Comparison of ENCODE assay signal across 14 mouse cellular contexts in the genomic region with DNA sequence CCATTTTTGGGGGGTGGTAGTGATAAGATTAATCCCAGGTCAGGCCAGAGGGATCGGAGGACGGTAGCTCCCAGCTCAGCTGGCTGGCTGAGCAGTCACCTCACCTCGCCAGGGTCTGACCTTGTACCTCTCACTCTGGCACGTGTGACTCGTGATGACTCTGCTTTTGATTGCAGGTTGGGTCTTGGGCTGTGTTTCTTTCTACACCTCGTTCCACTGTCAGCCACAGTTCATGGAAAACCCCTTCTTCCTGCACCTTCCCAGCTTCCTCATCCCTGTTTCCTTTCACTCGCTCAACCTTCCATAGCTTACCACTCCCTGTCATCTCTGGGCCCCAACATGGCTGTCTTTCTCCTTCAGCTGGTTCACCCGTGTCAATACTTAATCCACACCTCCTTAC.
"Had no signal": no experiment of that assay in that cellular context is flagged by ENCODE, and none has a peak within 500 bp of the region (broad histone marks: within the 10 kb centered on the region; RNA-seq: fewer than 3 reads in every experiment).

No protein-coding gene starts in this region.

- ATAC-seq: midbrain, embryonic 13.5 days; midbrain, embryonic 15.5 days had no signal

- H3K27me3 ChIP-seq: megakaryocyte, embryonic 14.5 days; midbrain, embryonic 13.5 days; midbrain, embryonic 15.5 days; neural tube, embryonic 12.5 days; stomach, embryonic 15.5 days had no signal

- H3K27ac ChIP-seq: macrophage; midbrain, embryonic 13.5 days; midbrain, embryonic 15.5 days; neural tube, embryonic 12.5 days; stomach, embryonic 15.5 days; stomach, postnatal 0 days had no signal

- DNase-seq: lung, adult 18-20 months; lung, embryonic 14.5 days; lung, postnatal 10 days; right cerebral cortex, postnatal 14 days; thymus, adult 2 months; thymus, postnatal 25 days; thymus, postnatal 4 days had no signal

- H3K9me3 ChIP-seq: midbrain, embryonic 13.5 days; midbrain, embryonic 15.5 days; neural tube, embryonic 12.5 days; stomach, embryonic 15.5 days had no signal

- H3K4me3 ChIP-seq: megakaryocyte, embryonic 14.5 days; midbrain, embryonic 13.5 days; midbrain, embryonic 15.5 days; neural tube, embryonic 12.5 days; stomach, embryonic 15.5 days had no signal

- H3K9ac ChIP-seq: lung, embryonic 14.5 days; midbrain, embryonic 13.5 days; midbrain, embryonic 15.5 days; neural tube, embryonic 12.5 days; stomach, embryonic 15.5 days had no signal

- H3K4me1 ChIP-seq: megakaryocyte, embryonic 14.5 days; midbrain, embryonic 13.5 days; midbrain, embryonic 15.5 days; neural tube, embryonic 12.5 days; stomach, embryonic 15.5 days had no signal

- H3K4me2 ChIP-seq: lung, embryonic 14.5 days; midbrain, embryonic 13.5 days; midbrain, embryonic 15.5 days; neural tube, embryonic 12.5 days; stomach, embryonic 15.5 days had no signal
